Mouse (Mus musculus) gastrocnemius, postnatal 4 days (tissue): ENCODE measurements around the gene Ccl11. TPM values are rescaled to one million over a fixed set of nuclear protein-coding genes. Genes with fewer than 3 reads are reported as not detected.

ENCODE experiments used
- DNase-seq, 2 experiments: peaks; one replicate each; pipeline ENCODE4 v3.0.0; 2021 to 2022; ENCODE audit warnings: low spot score in 2 of 2, mixed read lengths in 2 of 2
- total RNA-seq, 2 experiments: library from RNA; stranded (reverse); gene quantifications; 2 replicates each; pipeline ENCODE4 v1.2.3; 2021

Gene Ccl11
- total RNA-seq, 2 experiments from 2014 or later = 5.4 to 6.6 TPM

DNA sequence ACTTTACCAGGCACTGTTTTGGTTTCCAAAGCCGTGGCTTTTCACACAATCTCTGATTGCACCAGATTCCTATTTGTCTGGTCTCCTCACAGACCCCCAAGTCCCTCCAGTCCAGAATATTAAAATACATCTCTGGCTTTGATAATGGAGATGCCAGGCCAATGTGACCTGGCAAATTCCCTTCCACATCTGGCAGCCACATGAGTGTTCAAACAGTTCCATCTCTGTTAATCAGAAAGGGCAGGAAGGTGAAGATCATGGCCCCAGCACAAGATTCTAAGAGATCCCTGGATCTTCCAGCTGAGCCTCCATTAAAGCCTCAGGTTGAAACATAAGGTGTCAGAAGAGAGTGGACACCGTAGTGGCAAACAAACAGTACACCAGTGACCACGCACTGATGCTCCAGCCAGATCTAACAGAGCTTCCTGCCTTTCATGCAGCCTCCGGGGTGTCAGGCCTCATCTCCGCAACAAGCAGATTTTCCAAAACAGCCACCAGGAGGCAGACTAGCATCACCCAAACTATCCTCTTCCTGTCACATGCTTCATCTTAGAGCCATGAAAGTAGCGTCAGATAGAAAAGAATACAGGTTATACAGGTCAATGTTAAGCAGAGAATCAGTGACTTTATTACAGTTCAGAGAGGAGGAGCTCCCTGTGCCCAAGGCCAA is 9.7 kb upstream of the Ccl11 start:
- DNase-seq = peak; percentile 26 to 64

DNA sequence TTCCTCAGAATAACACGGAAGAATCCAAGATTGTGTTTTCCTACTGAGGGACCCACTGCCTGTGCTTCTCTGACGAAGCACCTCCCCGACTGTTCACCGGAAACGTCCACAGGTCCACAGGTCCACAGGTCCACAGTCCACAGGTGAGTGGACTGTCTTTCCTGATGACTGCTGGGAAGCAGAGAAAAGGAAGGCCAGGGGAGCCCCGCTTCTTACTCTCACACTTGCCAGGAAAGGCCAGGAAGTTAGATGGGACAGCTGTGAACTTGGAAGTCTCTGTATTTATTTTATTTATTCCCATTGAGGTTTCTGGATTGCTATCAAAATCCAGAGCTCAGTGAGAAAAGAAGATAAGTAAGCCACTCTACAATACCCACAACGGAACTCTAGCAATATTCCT is 3.8 kb upstream of the Ccl11 start:
- no peak for DNase-seq

DNA sequence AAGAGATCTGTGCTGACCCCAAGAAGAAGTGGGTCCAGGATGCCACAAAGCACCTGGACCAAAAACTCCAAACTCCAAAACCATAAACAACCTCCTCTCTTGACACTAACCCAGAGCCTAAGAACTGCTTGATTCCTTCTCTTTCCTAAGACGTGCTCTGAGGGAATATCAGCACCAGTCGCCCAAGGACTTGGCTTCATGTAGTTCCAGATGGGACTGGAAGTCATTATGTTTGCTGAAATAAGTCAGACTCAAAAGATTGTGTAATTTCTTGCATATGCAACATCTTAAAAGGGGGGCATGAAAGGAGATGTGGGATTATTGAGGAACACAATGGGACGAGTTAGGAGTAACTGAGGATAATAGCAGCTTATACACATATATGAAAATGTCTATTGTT is 4.6 kb downstream of the Ccl11 start:
- no peak for DNase-seq

DNA sequence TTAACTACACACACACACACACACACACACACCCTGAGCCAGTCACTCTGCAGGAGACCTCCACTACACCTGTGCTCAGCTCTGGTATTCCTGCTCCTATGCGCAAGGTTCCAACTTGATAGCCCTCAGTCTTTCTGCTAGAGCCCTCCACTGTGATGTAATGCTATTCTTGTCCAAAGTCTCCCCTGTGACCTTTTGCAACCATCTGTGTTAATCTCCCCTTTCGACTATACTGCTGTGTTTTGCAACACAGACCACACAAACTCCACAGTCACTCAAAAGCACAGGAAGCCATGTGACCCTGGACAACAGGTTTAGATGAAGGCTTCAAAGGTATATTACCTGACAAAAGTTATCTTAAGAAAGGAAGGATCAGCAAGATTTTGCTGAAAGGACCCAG is 5.8 kb downstream of the Ccl11 start:
- DNase-seq = no peak

DNA sequence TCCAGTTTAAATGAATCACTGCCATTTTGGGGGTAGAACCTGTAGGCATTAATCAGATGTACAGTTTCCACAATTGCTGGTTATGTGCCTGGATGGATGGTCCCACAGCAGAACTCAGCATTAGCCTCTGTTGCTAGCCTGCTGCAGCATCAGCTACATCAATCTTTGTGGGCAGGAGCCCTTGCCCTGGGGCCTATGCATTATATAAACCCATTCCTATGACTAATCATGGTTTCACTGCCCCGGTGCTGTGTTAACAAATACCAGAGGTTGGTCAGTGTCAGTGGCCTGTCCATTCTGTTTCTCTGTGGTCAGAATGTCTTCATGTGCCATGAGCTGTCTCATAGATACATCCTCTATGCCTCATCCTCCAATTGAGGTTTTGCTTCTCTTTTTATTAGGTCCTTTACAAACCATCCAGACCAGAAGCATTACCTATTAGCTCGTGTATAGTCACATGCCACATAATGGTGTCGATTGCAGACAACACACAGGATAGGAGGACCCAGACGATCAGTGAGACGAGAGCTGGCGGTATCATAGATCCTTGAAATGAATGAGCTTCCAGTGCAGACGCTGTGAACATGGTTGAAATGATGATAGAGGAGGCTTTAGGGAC is 9.4 kb downstream of the Ccl11 start:
- no peak for DNase-seq

DNA sequence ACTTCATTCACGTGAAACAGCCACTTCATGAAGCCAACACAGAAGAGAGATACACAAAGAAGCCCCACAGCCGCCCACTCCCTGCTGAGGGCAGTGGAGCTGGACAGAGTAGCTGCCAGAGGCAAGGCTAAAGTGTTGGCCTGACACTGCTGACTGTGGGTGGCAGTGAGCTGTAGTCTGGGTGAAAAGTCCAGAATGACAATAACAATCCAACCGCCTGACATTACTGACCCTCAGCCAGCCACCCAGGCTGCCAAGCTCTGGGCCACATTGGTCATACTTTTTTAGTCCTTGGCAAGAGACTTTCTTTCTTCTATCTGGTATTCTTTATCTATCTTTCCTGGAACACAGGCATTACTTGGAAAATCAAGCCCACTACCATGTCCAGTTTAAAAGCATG is 13.5 kb downstream of the Ccl11 start:
- DNase-seq = no peak

DNA sequence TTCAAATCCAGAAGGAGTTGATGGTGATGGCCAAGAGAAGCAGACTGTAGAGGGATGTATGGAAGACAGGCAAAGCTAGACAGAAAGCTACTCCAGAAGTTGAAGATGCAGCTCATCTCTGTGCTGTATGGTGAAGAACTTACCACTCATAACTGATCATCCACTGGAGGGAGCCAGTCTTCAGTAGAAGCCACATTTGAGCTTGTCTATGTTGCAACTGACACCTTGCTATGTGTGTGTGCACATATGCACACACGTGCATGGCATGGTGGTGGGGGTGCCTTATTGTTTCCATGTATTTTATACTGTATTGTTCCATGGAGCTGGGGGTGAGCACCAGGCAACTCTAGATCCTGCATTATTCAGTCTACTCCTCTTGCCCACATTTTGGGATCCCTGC is 14.8 kb downstream of the Ccl11 start:
- no peak for DNase-seq

DNA sequence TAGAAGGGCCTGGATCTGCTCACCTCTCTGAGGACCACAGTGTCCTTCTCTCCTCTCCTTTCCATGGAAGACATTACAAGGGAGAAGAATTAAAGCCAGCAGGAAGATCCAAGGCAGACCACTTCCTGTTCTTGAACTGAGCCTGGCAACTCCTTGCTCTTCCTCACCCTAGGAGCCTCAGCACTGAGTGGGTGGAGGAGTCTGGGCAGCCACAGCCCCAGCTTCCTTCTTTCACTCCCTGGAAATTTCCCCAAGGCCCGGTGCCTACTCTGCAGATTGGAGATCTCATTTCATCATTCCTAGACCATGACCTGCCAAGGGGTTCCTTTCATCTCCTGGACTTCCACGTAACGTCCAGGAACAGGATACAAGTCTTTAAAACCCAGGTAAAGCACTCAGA is 15.4 kb downstream of the Ccl11 start:
- DNase-seq = no peak

DNA sequence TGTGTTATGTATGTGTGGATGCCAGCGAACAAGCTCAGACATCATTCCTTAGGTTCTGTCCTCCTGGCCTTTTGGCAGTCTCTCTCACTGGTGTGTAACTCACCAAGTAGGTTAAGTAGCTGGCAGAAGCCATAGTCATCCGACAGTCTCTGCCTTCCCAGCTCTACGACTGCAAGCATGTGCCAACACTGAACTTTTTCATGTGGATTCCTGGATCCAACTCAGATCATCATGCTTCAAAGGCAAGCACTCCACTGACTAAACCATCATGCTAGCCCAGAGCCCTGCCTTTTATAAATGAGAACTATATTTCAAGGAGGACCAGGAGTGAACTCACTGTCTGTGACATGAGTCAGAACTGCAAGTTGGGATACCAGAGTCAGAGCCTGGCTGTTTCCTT is 16.1 kb downstream of the Ccl11 start:
- no peak for DNase-seq

DNA sequence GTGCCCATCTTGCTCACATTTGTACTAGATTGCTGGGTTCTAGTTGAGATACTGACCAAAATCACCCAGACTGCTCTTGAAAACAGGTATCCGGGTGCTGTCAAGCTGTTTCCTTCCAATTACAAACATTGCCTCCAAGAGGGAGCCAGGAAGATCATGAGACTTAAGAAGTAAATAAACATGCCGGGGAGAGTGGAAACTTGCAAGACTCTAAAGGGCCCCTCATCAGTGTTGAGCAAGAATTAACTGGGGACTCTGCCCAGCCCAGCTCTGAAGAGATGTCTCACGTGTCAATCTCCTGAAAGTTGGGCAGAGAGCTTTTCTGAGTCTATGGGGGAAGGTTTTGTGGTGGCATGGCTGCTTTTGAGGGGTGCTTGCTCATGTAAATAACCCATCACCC is 19.4 kb downstream of the Ccl11 start:
- DNase-seq = no peak

DNA sequence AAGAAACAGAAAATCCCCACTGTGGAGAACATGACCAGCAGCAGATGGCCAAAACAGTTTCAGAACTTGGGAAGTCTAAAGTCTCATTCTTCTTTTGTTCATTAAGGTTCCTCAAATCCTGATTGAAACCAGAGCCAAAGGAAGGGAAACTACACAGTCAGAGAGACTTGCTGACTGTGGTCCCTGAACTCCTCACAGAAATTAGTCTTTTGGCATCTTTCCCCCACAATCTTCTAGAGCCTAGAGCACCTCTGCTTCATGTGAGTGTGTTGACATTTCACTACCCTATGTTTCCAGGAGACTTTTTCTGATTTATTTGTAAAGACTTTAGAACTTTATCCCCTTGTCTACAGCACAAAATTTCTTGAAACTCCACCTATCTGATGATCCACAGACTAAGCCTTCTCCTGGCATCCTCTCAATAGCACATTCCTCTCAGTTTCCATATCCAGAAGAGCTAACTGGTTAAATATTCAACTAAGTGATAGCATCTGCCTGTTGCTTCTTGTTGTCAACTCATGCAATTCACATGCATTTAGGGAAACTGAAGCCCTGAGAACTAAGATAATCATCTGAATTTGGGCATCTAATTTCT is 20.6 kb downstream of the Ccl11 start:
- DNase-seq = no peak

DNA sequence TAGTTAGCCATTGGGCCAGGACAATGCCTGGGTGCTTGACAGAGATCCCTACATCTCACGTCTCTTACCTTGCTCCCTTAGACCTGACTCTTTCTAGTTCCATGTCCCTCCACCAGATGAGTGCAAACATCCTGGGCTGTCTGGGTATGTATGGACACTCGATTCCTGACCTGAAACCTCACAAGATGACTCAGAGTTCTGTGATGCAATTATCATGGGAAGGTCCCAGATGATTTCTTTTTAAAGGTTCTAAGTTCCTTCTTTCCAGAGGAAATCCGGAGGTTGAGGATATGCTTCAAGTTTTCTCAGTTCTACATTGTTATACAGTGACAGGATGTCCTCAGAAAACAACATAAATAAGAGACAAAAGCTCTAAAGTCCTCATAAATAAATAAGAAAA is 23.2 kb downstream of the Ccl11 start:
- DNase-seq = no peak

DNA sequence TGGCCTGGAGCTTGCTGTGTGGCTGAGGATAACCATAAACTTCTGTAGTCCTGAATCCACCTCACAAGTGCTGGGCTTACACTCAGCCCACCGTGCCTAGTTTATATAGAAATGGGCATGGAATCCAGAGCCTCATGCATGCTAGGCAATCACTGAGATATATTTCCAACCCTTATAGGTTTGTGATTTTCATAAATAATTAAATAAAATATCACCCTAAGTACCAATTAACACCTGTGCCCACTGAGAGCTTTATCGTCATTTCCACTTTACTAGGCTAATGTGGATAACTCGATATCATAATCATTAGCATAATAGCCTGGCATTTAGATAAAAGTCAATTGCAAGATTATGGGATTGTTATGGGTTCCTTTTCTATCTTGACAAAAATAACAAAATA is 26.7 kb downstream of the Ccl11 start:
- DNase-seq = no peak

DNA sequence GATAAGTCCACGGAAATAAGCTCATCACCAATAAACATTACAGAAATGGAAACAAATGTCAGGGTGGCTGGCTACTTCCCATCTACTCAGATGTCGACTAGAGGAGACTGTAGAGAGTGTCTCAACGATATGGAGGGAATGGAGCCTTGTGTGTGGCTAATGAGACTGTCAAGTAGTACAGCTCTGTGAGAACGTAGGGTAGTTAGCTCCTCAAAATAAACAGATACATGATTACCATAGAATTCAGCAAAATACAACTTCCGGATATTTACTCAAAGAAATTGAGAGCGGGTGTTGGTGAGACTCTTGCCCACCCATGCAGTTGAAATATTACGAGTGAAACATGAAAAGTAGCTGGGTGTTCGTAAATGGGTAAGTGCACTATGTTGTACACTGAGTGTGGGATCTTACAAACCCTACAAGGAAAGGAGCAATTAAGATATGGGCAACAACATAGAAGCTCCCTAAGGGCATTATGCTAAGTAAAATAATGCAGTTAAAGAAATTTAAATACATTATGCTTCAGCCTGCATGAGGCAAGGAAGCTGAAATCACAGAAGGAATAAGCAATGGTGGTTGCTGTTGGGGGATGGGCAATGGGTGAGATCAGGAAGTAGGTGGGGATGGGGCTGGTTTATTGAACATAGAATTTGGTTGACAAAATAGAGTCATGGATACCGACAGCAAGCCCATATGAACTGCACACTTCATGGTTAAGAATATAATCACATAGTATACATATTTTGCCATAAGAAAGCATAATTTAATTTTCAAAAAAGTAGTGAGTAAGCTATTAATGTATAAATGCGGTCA is 42.1 kb downstream of the Ccl11 start:
- DNase-seq = no peak

DNA sequence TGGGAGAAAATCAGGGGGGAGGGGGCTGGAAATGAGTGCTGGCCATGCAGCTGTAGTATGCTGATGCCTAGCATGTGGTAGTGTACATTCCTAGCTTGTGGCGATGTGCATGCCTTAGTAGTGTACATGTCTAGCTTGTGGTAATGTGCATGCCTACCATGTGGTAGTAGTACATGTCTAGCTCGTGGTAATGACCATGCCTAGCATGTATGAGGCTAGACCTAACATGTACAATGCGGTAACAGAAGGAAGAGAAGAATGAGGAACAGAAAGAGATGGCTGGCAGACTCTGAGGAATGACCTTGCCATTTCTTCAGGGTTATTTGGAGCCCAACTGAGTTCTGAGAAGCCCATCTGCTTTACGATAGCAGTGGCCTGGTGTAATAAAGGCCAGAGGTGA is 43.5 kb downstream of the Ccl11 start:
- no peak for DNase-seq

DNA sequence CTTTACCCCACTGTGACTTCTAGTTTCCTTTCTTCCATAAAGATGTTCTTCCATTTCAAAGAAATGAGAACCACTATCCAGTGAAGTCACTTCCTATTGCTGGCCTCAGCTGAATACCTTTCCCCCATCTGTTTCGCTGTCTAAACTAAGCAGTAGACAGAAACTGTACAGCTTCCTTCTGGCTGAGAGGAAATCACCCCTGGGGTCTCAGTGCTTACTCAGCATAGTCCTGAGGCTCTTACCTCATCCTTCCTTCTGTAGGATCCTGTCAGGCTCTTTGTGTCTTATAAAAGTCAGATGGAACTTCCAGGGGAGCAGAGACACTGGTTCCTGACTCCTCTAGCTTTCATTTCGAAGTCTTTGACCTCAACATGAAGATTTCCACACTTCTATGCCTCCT is 43.9 kb downstream of the Ccl11 start, which contains the start of gene Ccl12:
Ccl12 (plus strand) TSS at position 317 of the 400 bp plus-strand sequence.
- no peak for DNase-seq

DNA sequence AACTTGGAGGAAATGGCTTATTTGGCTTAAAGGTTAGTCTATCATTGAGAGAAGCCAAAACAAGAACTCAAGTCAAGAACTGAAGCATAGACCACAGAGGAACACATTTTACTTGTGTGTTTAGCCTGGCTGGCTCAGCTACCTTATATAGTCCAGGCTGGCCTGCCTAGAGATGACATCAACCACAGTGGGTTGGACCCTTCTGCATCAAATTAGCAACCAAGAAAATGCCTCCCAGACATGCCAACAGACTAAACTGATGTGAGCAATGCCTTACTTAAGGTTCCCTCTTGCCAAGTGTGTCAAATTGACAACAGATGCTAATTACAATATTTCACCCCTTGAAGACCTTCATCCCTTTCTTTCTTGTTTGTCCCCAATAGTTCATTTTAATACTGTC is 52.0 kb downstream of the Ccl11 start:
- no peak for DNase-seq

DNA sequence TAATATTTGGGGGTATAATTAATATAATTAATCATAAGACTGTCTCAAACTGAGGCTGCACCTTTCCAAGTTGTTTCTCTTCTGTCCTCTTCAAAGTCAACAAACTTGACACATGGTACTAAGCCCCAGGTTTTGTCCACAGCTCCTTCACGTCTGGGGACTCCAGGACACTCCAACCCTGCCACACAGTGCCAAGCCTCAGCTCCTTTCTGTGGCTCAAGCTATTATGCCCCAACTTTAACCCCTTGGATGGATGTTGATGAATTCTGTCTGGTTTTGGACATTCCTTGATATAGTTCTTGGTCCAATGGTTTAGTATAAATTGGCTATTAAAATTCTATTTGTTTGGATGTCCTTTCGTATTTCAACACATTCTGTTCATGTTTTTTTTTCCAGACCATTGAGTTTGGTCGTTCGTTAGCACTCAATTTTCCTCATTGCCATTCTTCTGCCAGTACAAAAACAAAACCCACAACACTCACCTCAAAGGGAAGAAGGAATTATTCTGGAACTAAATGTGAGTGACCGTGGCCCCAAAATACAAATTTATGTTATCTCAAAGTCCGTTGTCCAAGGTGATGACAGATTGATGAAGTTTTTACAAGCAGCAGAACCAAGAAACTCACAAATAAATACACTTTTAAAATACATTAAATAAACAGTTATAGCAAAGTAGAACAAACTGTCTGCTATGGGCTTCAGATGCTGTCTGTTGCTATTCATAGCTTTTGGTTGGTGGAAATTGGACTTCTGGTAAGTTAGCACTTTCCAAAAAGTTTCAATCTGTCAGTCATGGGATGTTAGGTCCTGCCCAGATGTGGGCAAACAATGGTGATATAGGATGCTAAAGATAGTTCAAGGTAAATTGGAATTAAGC is 53.0 kb downstream of the Ccl11 start:
- no peak for DNase-seq
